Mouse (Mus musculus): ENCODE measurements around the gene Ncoa1. TPM values are rescaled to one million over a fixed set of nuclear protein-coding genes. Genes with fewer than 3 reads are reported as not detected.

Ncoa1 gene
- polyA plus RNA-seq, 1 experiment from 2014 or later: 7.9 TPM

DNA sequence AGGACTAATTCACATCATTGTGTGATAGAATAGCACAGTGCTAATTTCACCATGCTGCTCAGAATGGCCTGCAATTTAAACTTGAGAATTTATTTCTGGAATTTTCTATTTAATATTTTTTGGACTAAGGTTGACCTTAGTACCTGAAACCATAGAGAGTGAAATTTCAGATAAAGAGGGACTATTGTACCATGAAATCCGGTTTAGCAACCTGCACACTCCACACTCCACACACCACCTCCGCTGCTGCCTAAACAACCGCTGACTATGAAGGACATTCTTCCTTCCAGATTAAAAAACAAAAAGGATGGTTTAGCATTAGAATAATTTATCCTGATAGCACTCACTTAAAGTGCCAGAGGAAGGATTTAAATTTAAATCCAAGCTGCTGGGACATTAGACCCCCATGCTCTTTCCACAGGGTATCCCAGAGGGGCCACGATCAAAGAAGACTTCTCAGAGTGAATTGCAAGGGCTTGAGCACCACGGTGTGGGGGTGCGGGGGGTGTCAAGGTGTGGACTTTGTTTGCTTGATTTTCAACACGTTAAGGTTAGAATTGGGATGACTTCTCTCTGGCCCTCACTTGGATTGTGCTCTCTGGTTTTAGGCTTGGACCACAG lies 29.9 kb upstream of the Ncoa1 start:
- Histone ChIP-seq H3K4me2 (ENCODE audit: low read depth, severe bottlenecking) (no peak overlapping the region), H3K36me3 (ENCODE audit: control insufficient read depth, insufficient read depth, low read length) (no peaks in the 10 kb centered on the region), H3K4me3 (ENCODE audit: low read depth, low read length) (no peak overlapping the region), H3K9me3 (ENCODE audit: control insufficient read depth, low read length) (no peaks in the 10 kb centered on the region), H3K27me3 (ENCODE audit: control insufficient read depth, insufficient read depth, low read length) (no peaks in the 10 kb centered on the region), H3K9ac (ENCODE audit: low read length) (no peak overlapping the region), H3K4me1 (ENCODE audit: control insufficient read depth, insufficient read depth, low read length) (peaks cover 3% of the 10 kb centered on the region; the same call in 1 of the 2 replicates), H3K27ac (replicated peaks; ENCODE audit: low read depth, low read length) (no peak overlapping the region)
- ATAC-seq (ENCODE audit: insufficient number of reproducible peaks, low FRiP score, low TSS enrichment, low read depth): no peak
- WGBS: 43% methylated on average over 7 of the region's 7 CpGs
- DNase-seq (ENCODE audit: low spot score): no peak

DNA sequence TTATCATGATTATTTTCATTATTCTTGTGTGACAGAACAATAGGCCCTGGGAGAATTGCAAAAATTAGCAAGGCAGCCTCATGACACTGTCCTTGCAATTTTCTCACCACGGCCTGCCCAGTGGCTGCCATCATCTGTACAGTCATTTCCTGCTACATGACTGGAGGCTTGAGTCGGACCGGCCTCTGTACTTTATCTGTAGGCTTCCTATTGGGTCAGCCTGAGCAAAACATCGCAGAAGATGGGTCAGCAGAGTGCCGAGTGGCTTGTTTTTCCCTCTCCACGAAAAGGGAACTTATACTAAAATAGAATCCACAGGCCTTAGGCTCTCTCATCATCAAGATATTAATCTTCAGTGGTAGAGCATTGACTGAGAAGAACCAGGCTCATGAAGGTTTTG lies 28.3 kb upstream of the Ncoa1 start:
- Histone ChIP-seq H3K9ac (ENCODE audit: low read length) (no peak overlapping the region), H3K36me3 (ENCODE audit: control insufficient read depth, insufficient read depth, low read length) (no peaks in the 10 kb centered on the region), H3K9me3 (ENCODE audit: control insufficient read depth, low read length) (no peaks in the 10 kb centered on the region), H3K4me3 (ENCODE audit: low read depth, low read length) (no peak overlapping the region), H3K27ac (replicated peaks; ENCODE audit: low read depth, low read length) (no peak overlapping the region), H3K4me1 (ENCODE audit: control insufficient read depth, insufficient read depth, low read length) (peaks cover 3% of the 10 kb centered on the region; the same call in 1 of the 2 replicates), H3K27me3 (ENCODE audit: control insufficient read depth, insufficient read depth, low read length) (no peaks in the 10 kb centered on the region), H3K4me2 (ENCODE audit: low read depth, severe bottlenecking) (no peak overlapping the region)
- no peak for ATAC-seq (ENCODE audit: insufficient number of reproducible peaks, low FRiP score, low TSS enrichment, low read depth)
- WGBS: 88% methylated on average over 6 of the region's 6 CpGs
- no peak for DNase-seq (ENCODE audit: low spot score)

DNA sequence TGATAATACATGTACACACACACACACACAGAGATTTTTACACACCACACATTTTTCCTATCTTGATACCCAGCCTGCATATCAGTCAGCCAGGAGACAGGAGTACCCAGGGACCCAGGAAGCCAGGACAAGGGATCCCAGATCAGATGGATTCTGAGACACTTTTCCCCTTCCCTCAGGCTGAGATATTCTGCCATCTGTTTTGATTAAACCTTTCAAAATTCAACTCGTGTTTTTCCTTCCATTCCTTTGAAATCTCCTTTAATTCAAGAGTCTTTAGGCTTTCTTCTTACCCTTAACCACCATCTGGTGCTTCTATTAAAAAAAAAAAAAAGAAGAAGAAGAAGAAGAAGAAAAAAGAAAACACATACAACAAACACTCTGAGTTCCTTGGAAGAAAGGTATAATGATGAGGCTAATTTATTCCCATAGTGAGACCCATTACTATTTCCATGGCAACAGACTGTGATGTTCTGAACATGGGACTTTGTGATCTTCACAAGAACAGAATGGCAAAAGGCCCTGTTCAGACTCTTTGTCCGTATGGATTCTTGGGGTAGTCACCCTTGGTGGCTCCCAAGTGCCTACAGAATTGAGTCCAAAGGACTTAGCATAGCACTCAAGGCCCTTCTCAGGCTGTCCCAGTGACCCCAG lies 26.8 kb upstream of the Ncoa1 start:
- no peaks in the 10 kb centered on the region for H3K9me3 ChIP-seq (ENCODE audit: control insufficient read depth, low read length)
- no peak overlapping the region for H3K27ac ChIP-seq (replicated peaks; ENCODE audit: low read depth, low read length)
- no peaks in the 10 kb centered on the region for H3K4me1 ChIP-seq (ENCODE audit: control insufficient read depth, insufficient read depth, low read length)
- no peak overlapping the region for H3K4me2 ChIP-seq (ENCODE audit: low read depth, severe bottlenecking)
- H3K4me3 ChIP-seq (ENCODE audit: low read depth, low read length): no peak overlapping the region
- H3K36me3 ChIP-seq (ENCODE audit: control insufficient read depth, insufficient read depth, low read length): no peaks in the 10 kb centered on the region
- 83% methylated on average over 2 of the region's 2 CpGs for WGBS
- H3K9ac ChIP-seq (ENCODE audit: low read length): no peak overlapping the region
- DNase-seq (ENCODE audit: low spot score) (no peak), ATAC-seq (ENCODE audit: insufficient number of reproducible peaks, low FRiP score, low TSS enrichment, low read depth) (no peak)
- no peaks in the 10 kb centered on the region for H3K27me3 ChIP-seq (ENCODE audit: control insufficient read depth, insufficient read depth, low read length)

DNA sequence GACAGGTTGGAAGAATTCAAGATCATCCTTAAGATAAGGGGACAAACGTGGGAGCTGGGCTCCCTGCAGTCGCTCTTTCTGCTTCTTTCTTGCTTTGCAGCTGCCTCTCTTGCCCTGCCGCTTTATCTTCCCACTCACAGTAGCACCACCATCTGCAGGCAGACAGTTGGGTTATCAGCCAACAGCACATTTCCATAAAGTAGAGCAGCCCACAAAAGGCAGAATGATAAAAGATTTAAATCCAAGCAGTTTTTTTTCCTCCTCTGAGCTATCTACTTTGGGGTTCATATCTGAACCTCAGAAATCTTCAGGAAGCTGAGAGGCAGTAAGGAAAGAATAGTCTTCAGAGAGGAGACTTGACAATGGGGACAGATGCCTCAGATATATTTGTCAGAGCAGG lies 24.9 kb upstream of the Ncoa1 start:
- no peak overlapping the region for H3K4me3 ChIP-seq (ENCODE audit: low read depth, low read length)
- no peak overlapping the region for H3K27ac ChIP-seq (replicated peaks; ENCODE audit: low read depth, low read length)
- 42% methylated on average over 3 of the region's 3 CpGs for WGBS
- H3K4me1 ChIP-seq (ENCODE audit: control insufficient read depth, insufficient read depth, low read length): no peaks in the 10 kb centered on the region
- ATAC-seq (ENCODE audit: insufficient number of reproducible peaks, low FRiP score, low TSS enrichment, low read depth) (no peak), DNase-seq (ENCODE audit: low spot score) (no peak)
- H3K4me2 ChIP-seq (ENCODE audit: low read depth, severe bottlenecking): no peak overlapping the region
- no peaks in the 10 kb centered on the region for H3K27me3 ChIP-seq (ENCODE audit: control insufficient read depth, insufficient read depth, low read length)
- H3K36me3 ChIP-seq (ENCODE audit: control insufficient read depth, insufficient read depth, low read length): no peaks in the 10 kb centered on the region
- H3K9ac ChIP-seq (ENCODE audit: low read length): no peak overlapping the region
- no peaks in the 10 kb centered on the region for H3K9me3 ChIP-seq (ENCODE audit: control insufficient read depth, low read length)

DNA sequence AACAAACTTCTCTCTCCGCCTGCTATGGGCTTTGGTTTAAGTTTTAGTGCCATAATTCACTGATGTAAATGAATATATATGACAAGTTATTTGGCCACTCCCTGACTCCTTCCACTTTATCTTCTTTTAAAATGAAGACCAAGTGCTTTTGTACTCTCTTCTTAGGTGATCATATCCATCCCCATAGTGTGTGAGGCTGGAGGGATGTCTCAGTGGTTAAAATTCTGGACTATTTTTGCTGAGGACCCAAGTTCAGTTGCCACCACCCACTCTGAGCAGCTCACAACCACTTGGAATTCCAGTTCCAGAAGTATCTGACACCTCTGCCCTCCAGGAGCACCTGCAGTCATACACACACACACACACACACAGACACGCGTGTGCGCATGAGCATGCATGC lies 23.5 kb upstream of the Ncoa1 start:
- Histone ChIP-seq H3K9ac (ENCODE audit: low read length) (no peak overlapping the region), H3K4me1 (ENCODE audit: control insufficient read depth, insufficient read depth, low read length) (no peaks in the 10 kb centered on the region), H3K9me3 (ENCODE audit: control insufficient read depth, low read length) (no peaks in the 10 kb centered on the region), H3K4me3 (ENCODE audit: low read depth, low read length) (no peak overlapping the region), H3K27me3 (ENCODE audit: control insufficient read depth, insufficient read depth, low read length) (no peaks in the 10 kb centered on the region), H3K27ac (replicated peaks; ENCODE audit: low read depth, low read length) (no peak overlapping the region), H3K4me2 (ENCODE audit: low read depth, severe bottlenecking) (no peak overlapping the region), H3K36me3 (ENCODE audit: control insufficient read depth, insufficient read depth, low read length) (no peaks in the 10 kb centered on the region)
- WGBS: 93% methylated on average over 4 of the region's 4 CpGs
- DNase-seq (ENCODE audit: low spot score) (no peak), ATAC-seq (ENCODE audit: insufficient number of reproducible peaks, low FRiP score, low TSS enrichment, low read depth) (no peak)

DNA sequence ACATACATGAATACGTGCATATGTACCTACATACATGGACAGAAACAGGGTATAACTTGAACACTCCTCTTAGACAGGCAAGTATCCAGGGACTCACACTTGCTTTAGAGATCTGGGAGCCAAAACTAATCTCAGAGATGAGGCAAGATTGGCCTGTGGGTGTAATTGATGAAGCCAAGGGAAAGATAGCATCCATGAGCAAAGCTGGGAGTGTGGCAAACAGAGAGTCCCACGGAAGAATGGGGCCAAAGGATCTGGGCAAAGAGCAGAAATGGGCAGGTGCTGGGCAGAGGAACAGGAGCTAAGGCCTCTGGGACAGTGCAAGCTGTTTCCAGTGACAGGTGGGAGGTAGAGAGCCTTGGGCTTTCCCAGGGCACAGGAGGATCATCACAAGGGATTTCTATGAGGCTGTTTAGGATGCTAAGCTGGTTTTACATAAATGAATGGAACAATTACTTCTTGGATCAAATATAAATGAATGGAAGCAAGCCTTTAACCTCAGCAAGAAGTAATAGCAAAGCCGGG lies 22.7 kb upstream of the Ncoa1 start:
- Histone ChIP-seq H3K27me3 (ENCODE audit: control insufficient read depth, insufficient read depth, low read length) (no peaks in the 10 kb centered on the region), H3K4me1 (ENCODE audit: control insufficient read depth, insufficient read depth, low read length) (no peaks in the 10 kb centered on the region), H3K4me3 (ENCODE audit: low read depth, low read length) (no peak overlapping the region), H3K9me3 (ENCODE audit: control insufficient read depth, low read length) (no peaks in the 10 kb centered on the region), H3K9ac (ENCODE audit: low read length) (no peak overlapping the region), H3K4me2 (ENCODE audit: low read depth, severe bottlenecking) (no peak overlapping the region), H3K36me3 (ENCODE audit: control insufficient read depth, insufficient read depth, low read length) (no peaks in the 10 kb centered on the region), H3K27ac (replicated peaks; ENCODE audit: low read depth, low read length) (no peak overlapping the region)
- DNase-seq (ENCODE audit: low spot score): no peak
- ATAC-seq (ENCODE audit: insufficient number of reproducible peaks, low FRiP score, low TSS enrichment, low read depth): no peak
- 74% methylated on average over 3 of the region's 3 CpGs for WGBS

DNA sequence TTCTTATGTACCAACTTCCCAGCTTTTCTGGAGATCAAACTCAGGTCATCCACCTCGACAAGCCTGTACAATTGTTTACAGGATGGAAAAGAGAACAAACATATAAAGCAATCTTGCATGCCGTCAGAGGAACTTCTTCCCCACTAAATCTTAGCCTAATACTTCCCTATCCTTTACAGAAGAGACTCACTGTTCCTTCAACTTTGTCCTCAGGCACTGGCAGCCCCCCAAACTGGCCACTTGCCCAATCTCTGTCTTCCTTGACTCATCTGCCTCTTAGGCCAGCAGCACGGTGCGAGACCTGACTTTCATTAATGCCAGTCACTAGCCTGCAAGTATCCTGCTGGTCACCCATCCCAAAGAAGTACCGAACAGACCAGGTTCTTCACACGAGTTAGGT lies 11.4 kb upstream of the Ncoa1 start:
- H3K36me3 ChIP-seq (ENCODE audit: control insufficient read depth, insufficient read depth, low read length): no peaks in the 10 kb centered on the region
- no peak overlapping the region for H3K4me2 ChIP-seq (ENCODE audit: low read depth, severe bottlenecking)
- 84% methylated on average over 6 of the region's 6 CpGs for WGBS
- H3K9ac ChIP-seq (ENCODE audit: low read length): no peak overlapping the region
- no peak overlapping the region for H3K27ac ChIP-seq (replicated peaks; ENCODE audit: low read depth, low read length)
- DNase-seq (ENCODE audit: low spot score): no peak
- no peak overlapping the region for H3K4me3 ChIP-seq (ENCODE audit: low read depth, low read length)
- no peaks in the 10 kb centered on the region for H3K9me3 ChIP-seq (ENCODE audit: control insufficient read depth, low read length)
- no peak for ATAC-seq (ENCODE audit: insufficient number of reproducible peaks, low FRiP score, low TSS enrichment, low read depth)
- H3K4me1 ChIP-seq (ENCODE audit: control insufficient read depth, insufficient read depth, low read length): no peaks in the 10 kb centered on the region
- H3K27me3 ChIP-seq (ENCODE audit: control insufficient read depth, insufficient read depth, low read length): no peaks in the 10 kb centered on the region

DNA sequence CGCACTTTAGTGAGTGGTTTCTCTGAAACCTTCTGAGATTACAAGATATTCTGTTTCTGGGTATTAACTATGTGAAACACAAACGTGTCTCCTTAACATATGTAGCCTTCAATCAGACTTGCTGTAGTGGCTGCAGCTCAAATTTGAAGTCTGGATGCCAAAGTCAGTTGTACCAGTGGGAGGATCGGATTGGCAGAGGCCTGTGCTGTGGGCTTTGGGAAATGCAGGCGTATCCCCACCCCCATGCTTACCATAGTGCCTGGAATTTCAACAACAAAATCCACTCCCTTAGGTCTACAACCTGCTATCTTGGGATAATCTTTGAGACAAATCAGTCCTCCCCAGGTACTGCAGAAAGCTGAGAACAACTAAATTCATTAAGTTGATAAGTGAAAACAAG lies 6.4 kb upstream of the Ncoa1 start:
- no peaks in the 10 kb centered on the region for H3K36me3 ChIP-seq (ENCODE audit: control insufficient read depth, insufficient read depth, low read length)
- WGBS: 77% methylated on average over 4 of the region's 4 CpGs

More for the DNA sequence above, 6.4 kb upstream of the Ncoa1 start:
- ATAC-seq (ENCODE audit: insufficient number of reproducible peaks, low FRiP score, low TSS enrichment, low read depth) (no peak), DNase-seq (ENCODE audit: low spot score) (no peak)
- Histone ChIP-seq H3K27me3 (ENCODE audit: control insufficient read depth, insufficient read depth, low read length) (no peaks in the 10 kb centered on the region), H3K4me1 (ENCODE audit: control insufficient read depth, insufficient read depth, low read length) (no peaks in the 10 kb centered on the region), H3K27ac (replicated peaks; ENCODE audit: low read depth, low read length) (no peak overlapping the region), H3K9ac (ENCODE audit: low read length) (no peak overlapping the region), H3K4me2 (ENCODE audit: low read depth, severe bottlenecking) (no peak overlapping the region), H3K4me3 (ENCODE audit: low read depth, low read length) (no peak overlapping the region), H3K9me3 (ENCODE audit: control insufficient read depth, low read length) (no peaks in the 10 kb centered on the region)
